40 mouse cellular contexts compared by ENCODE assay signal in genomic region chr2:155698443-155698842, GRCm38 (mm10). TPM values are rescaled to one million over a fixed set of nuclear protein-coding genes. Genes with fewer than 3 reads are reported as not detected.
"Had no signal": no experiment of that assay in that cellular context is flagged by ENCODE, and none has a peak within 500 bp of the region (broad histone marks: within the 10 kb centered on the region; RNA-seq: fewer than 3 reads in every experiment).

No protein-coding gene starts in this region.

RNA-seq across cellular contexts. Expression of gene Gm17581, which starts 37.2 kb away (rescaled TPM):
- total RNA-seq: left cerebral cortex, postnatal 10 days; left cerebral cortex, postnatal 14 days; left cerebral cortex, postnatal 25 days; left cerebral cortex, postnatal 36 days; left cerebral cortex, postnatal 4 days; liver, adult 2 months; megakaryocyte progenitor cell, adult 5-6 weeks; megakaryocyte, adult 5-6 weeks; megakaryocyte-erythroid progenitor cell, adult 5-6 weeks; midbrain, postnatal 0 days; monocyte, adult 5-6 weeks had no signal
- polyA plus RNA-seq: limb, embryonic 10.5 days; limb, embryonic 11.5 days; limb, embryonic 12.5 days; limb, embryonic 13.5 days; limb, embryonic 14.5 days; limb, embryonic 15.5 days; liver, adult 2 months; liver, embryonic 11.5 days; liver, embryonic 12.5 days; liver, embryonic 13.5 days; liver, embryonic 14.5 days; liver, embryonic 15.5 days; liver, embryonic 16.5 days; liver, postnatal 0 days; lung, adult 2 months; lung, embryonic 14.5 days; lung, embryonic 15.5 days; lung, embryonic 16.5 days; lung, postnatal 0 days; macrophage; midbrain, embryonic 10.5 days; midbrain, embryonic 11.5 days; midbrain, embryonic 12.5 days; midbrain, embryonic 13.5 days; midbrain, embryonic 14.5 days; midbrain, embryonic 15.5 days; midbrain, embryonic 16.5 days; midbrain, postnatal 0 days; myocyte; neural tube, embryonic 11.5 days; neural tube, embryonic 12.5 days had no signal

RNA-seq across cellular contexts. Expression of gene Procr, which starts 52.5 kb away (rescaled TPM):
- total RNA-seq: megakaryocyte-erythroid progenitor cell, adult 5-6 weeks; monocyte, adult 5-6 weeks had no signal
